Mouse (Mus musculus) embryonic facial prominence, embryonic 15.5 days (tissue): ENCODE measurements around the gene Socs7. TPM values are rescaled to one million over a fixed set of nuclear protein-coding genes. Genes with fewer than 3 reads are reported as not detected.

ENCODE experiments used
- ATAC-seq: fragments of 200-750 bp; cut with Nextera tagmentation; 2 replicates; pipeline ENCODE4 v1.8.0; 2017; ENCODE audit warnings: low read depth, moderate TSS enrichment; ENCODE audit not compliant: insufficient number of reproducible peaks, low FRiP score, low TSS enrichment
- H3K27ac ChIP-seq: fragments of 300-500 bp; sonication (generic); replicated peaks from 2 replicates; pipeline ENCODE4 v1.5.1; 2015; ENCODE audit warnings: mild to moderate bottlenecking, inconsistent platforms
- H3K27me3 ChIP-seq: fragments of 300-500 bp; sonication (generic); 2 replicates; pipeline ENCODE4 v1.6.1; 2015; ENCODE audit warnings: inconsistent platforms
- H3K36me3 ChIP-seq: fragments of 300-500 bp; sonication (generic); 2 replicates; pipeline ENCODE4 v1.6.1; 2015; ENCODE audit warnings: mild to moderate bottlenecking, inconsistent platforms
- H3K4me1 ChIP-seq: fragments of 300-500 bp; sonication (generic); 2 replicates; pipeline ENCODE4 v1.6.1; 2015; ENCODE audit warnings: inconsistent platforms
- H3K4me2 ChIP-seq: fragments of 300-500 bp; sonication (generic); replicated peaks from 2 replicates; pipeline ENCODE4 v1.6.1; 2015; ENCODE audit warnings: mild to moderate bottlenecking, inconsistent platforms
- H3K4me3 ChIP-seq: fragments of 300-500 bp; sonication (generic); replicated peaks from 2 replicates; pipeline ENCODE4 v1.5.1; 2015; ENCODE audit warnings: mild to moderate bottlenecking, inconsistent platforms
- H3K9ac ChIP-seq: fragments of 300-500 bp; sonication (generic); 2 replicates; pipeline ENCODE4 v1.6.1; 2015; ENCODE audit warnings: inconsistent platforms
- H3K9me3 ChIP-seq: fragments of 300-500 bp; sonication (generic); replicated peaks from 2 replicates; pipeline ENCODE4 v1.6.1; 2016; ENCODE audit warnings: inconsistent platforms
- WGBS: fragments of 180-500 bp; shearing (Covaris S2); methylation state at CpG from one replicate; pipeline ENCODE4 v1.1.7; 2015; 5-methylcytosine and 5-hydroxymethylcytosine counted together
- polyA plus RNA-seq: library from polyadenylated mRNA; unstranded; fragments of >200 nt; fragmentation: Nextera tagmentation; extraction: Ambion mirVana; gene quantifications from 2 replicates; pipeline ENCODE4 v1.2.1, GENCODE M21; 2015

Socs7 gene
- polyA plus RNA-seq, 1 experiment from 2014 or later = 4.8 TPM

DNA sequence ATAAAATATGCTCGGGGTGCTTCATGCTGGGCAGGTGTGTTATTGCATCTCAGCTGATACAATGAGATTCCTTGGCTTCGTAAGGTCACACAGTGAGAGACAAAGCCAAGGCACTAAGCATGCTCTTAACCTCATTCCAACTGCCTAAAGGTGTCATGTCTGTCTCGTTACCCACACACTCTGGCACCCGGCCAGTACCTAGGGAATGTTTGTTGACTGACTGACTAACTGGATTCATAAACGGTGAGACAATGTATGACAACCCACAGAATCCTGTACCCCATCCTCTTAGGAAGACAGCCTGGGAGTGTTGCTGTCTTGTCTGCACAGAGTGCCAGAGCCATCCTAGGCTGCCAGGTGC lies 57.2 kb downstream of the Socs7 start:
- no peak overlapping the region for H3K4me3 ChIP-seq
- H3K36me3 ChIP-seq = no peaks in the 10 kb centered on the region
- peaks cover 56% of the 10 kb centered on the region for H3K4me1 ChIP-seq
- no peak for ATAC-seq
- H3K9me3 ChIP-seq = no peaks in the 10 kb centered on the region
- 63% methylated on average over 5 of the region's 5 CpGs for WGBS
- H3K9ac ChIP-seq = no peak overlapping the region
- H3K27ac ChIP-seq = no peak overlapping the region
- H3K4me2 ChIP-seq = no peak overlapping the region
- H3K27me3 ChIP-seq = no peaks in the 10 kb centered on the region

DNA sequence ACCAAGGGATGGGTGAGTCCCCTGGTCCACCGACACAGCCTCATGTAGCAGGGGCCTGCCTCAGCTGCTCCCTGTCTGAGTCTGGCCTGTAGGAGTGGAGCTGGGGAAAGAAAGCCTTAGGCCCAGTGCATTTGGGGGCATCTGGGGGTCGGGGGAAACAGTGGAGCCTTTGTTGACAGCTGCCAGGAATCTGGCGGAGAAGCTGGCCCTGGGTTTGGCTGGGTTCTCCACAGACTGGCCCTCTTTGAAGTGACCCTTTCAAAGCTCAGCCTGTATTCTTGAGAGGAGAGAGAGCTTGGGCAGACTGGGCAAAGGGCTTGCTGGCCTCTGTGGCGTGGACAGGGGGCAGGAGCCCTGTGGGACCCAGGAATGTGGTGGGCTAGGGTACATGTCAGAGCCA lies 60.2 kb downstream of the Socs7 start:
- H3K4me1 ChIP-seq = peaks cover 44% of the 10 kb centered on the region
- no peaks in the 10 kb centered on the region for H3K27me3 ChIP-seq
- no peak overlapping the region for H3K4me3 ChIP-seq
- H3K36me3 ChIP-seq = no peaks in the 10 kb centered on the region
- H3K4me2 ChIP-seq = no peak overlapping the region
- 30% methylated on average over 4 of the region's 4 CpGs for WGBS
- no peak overlapping the region for H3K9ac ChIP-seq
- 0 out of 2 replicates have a peak, but pooled peaks have one; percentile 57 for ATAC-seq
- H3K9me3 ChIP-seq = no peaks in the 10 kb centered on the region
- H3K27ac ChIP-seq = peak overlapping the region; percentile 36; the same call in 1 of the 2 replicates

DNA sequence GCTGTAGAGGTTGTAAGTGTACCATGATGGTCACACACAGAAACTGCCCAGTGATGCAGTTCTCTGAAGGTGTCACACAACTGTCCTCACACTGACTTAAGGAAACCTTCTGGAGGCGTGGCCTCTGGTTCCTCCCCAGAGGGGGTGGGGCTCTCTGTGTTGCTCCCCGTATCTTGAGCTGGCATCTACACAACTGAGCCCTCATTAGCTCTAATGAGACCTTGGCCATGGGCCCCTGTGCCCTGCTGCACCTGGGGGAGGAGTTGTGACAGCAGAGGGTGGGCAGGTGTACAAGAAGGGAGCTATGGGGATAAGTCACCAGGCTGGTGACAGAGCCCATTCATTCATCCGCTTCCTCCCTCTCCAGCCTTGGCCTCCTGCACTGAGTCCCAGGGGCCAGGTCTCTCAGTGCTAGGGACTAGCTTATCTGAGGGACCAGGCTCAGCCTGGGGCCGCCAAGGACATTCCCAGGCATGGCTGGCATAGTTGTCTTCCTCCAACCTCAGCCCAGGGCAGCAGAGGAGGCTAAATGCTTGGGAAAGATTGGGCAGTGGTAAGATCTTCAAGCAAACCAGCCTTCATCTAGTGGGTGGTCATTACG lies 61.8 kb downstream of the Socs7 start:
- H3K4me2 ChIP-seq = no peak overlapping the region
- no peaks in the 10 kb centered on the region for H3K36me3 ChIP-seq
- no peak overlapping the region for H3K4me3 ChIP-seq
- no peaks in the 10 kb centered on the region for H3K9me3 ChIP-seq
- H3K27me3 ChIP-seq = no peaks in the 10 kb centered on the region
- ATAC-seq = no peak
- H3K4me1 ChIP-seq = peaks cover 44% of the 10 kb centered on the region
- no peak overlapping the region for H3K9ac ChIP-seq
- 63% methylated on average over 5 of the region's 5 CpGs for WGBS
- H3K27ac ChIP-seq = no peak overlapping the region

DNA sequence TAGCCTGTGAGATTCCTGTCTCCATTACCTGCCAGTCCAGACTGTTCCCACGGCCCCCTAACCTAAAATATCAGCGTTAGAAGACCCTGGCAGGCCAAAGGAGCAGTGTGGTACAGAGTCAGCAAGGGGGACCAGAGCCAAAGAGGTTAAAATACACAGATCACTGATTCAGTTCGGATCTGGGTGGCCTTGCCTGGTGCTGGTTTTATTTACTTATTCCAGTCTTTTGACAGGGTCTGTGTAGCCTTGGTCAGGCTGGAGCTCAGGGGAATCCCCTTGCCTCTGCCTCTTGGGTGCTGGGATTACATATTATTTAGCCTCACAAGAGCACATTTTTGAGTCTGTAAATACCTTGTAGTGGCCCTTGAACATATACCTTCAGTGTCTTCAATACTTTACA lies 62.5 kb downstream of the Socs7 start:
- H3K4me1 ChIP-seq = peaks cover 47% of the 10 kb centered on the region
- WGBS = 56% methylated on average over 3 of the region's 3 CpGs
- H3K9me3 ChIP-seq = no peaks in the 10 kb centered on the region
- no peak overlapping the region for H3K4me2 ChIP-seq
- H3K27me3 ChIP-seq = no peaks in the 10 kb centered on the region
- H3K36me3 ChIP-seq = no peaks in the 10 kb centered on the region
- no peak overlapping the region for H3K4me3 ChIP-seq
- no peak for ATAC-seq
- H3K27ac ChIP-seq = no peak overlapping the region
- H3K9ac ChIP-seq = no peak overlapping the region

DNA sequence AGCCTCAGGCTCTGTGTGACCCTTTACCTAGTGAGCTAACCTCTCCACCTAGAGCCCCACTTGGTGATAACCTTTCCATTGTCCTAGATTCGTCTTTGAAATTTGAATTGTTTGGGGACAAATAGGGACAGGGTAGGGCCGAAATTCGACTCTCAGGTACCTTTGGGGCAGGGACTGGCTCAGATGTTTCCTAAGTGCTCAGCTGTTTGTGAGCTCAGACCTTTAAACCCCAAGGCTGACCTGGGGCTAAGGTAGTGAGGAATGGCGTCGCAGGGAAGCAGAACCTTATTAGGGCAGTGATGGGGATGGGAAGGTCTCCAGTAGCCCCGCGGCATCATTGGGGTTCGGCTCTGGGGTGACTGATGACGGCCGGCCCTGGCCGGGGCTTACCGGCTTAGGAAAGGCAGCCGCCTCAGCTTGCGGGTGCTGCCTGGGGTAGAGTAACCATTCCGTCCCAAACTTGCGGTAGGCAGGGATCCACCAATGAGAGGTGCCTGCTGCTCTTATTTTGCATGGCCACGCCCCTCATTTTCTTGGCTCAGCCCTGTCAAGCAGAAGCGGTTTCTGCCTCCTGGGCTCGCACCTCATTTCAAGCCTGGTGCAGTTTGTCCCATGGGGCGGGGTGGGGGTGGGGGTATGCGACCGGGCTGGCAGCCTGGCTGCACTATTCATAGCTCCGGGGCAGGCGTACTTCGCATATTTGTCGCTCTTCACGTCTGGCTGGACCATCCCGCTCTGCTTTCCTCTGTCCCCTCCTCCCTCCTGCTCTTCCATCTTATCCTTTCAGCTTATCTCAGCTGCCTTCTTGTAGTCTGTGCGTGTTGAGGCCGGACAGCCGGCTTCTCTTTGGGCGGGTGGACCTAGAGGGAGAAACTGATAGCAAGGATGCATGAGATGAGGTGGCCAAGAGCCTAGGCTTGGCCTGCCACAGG lies 65.7 kb downstream of the Socs7 start:
- peak overlapping the region; percentile 68 for H3K27ac ChIP-seq
- H3K4me1 ChIP-seq = peaks cover 49% of the 10 kb centered on the region
- H3K4me3 ChIP-seq = peak overlapping the region; percentile 38
- no peaks in the 10 kb centered on the region for H3K9me3 ChIP-seq
- peak; percentile 82 for ATAC-seq
- no peaks in the 10 kb centered on the region for H3K27me3 ChIP-seq
- H3K4me2 ChIP-seq = peak overlapping the region; percentile 79
- peak overlapping the region; percentile 18; the same call in 1 of the 2 replicates for H3K9ac ChIP-seq
- WGBS = 2% methylated on average over 32 of the region's 32 CpGs
- H3K36me3 ChIP-seq = no peaks in the 10 kb centered on the region

DNA sequence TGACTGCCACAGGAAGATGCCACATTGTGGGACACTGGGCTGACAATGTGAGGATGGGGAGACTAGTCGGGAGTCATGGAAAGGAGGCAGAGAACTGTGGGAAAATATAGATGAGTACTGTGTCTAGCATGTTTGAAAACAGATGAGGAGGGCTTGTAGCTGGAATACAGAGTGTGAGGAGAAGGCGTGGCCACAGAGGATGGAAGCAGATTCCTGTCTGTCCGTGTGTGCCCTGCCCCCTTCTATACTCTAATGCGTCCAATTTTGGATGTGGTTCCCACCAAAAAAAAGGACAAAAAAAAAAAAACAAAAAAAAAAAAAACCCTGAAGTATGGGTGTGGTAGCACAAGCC lies 66.4 kb downstream of the Socs7 start:
- Histone ChIP-seq H3K27ac (peak overlapping the region; percentile 19), H3K9ac (no peak overlapping the region), H3K4me3 (peak overlapping the region; percentile 38), H3K27me3 (no peaks in the 10 kb centered on the region), H3K36me3 (no peaks in the 10 kb centered on the region), H3K4me2 (peak overlapping the region; percentile 79), H3K4me1 (peaks cover 49% of the 10 kb centered on the region), H3K9me3 (no peaks in the 10 kb centered on the region)
- no peak for ATAC-seq
- 25% methylated on average over 4 of the region's 4 CpGs for WGBS

DNA sequence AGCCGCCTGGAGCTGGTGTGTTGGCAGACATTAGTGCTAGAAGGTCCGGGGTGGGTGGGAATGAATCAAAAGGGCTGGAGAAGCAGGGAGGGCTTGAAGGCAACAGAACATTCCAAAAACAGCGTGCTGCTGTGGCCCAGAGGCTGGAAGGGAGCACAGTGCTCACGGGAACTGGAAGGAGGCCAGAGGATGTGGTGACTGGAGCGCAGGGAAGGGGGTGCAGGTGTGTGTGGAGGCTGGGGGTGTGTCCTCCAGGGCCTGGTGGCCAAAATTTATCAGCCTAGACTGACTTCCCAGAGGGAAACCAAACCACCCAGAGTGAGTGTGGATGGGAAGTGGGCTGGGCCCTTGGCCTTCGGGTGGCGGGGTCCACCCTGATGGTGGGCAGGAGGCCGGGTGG lies 67.3 kb downstream of the Socs7 start:
- no peak overlapping the region for H3K27ac ChIP-seq
- H3K27me3 ChIP-seq = no peaks in the 10 kb centered on the region
- no peaks in the 10 kb centered on the region for H3K36me3 ChIP-seq
- no peak overlapping the region for H3K4me3 ChIP-seq
- ATAC-seq = no peak
- peaks cover 42% of the 10 kb centered on the region for H3K4me1 ChIP-seq
- no peak overlapping the region for H3K9ac ChIP-seq
- no peaks in the 10 kb centered on the region for H3K9me3 ChIP-seq
- no peak overlapping the region for H3K4me2 ChIP-seq
- 63% methylated on average over 8 of the region's 8 CpGs for WGBS

DNA sequence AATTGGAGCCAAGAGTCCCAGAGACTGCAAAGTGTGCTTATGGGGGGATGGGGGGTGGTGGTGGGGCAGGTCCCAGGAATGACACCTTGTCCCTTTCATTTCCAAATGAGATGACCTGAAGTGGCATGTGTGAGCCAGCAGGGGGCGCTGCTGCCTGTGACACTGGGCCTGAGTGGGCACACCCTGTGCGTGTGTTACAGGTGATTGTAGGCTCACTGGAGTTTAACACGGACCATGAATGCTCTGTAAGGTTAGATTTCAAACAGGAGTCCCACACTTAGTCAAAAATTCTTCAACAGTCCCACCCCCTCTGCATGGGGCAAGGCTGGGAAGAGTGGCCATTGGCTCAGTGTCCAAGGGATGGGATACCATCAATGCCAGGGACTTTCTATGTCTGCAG lies 69.7 kb downstream of the Socs7 start:
- H3K9ac ChIP-seq = no peak overlapping the region
- no peak for ATAC-seq
- no peaks in the 10 kb centered on the region for H3K9me3 ChIP-seq
- no peak overlapping the region for H3K27ac ChIP-seq
- H3K36me3 ChIP-seq = no peaks in the 10 kb centered on the region
- no peak overlapping the region for H3K4me3 ChIP-seq
- H3K27me3 ChIP-seq = no peaks in the 10 kb centered on the region
- no peak overlapping the region for H3K4me2 ChIP-seq
- WGBS = 10% methylated on average over 3 of the region's 3 CpGs
- peaks cover 63% of the 10 kb centered on the region for H3K4me1 ChIP-seq

DNA sequence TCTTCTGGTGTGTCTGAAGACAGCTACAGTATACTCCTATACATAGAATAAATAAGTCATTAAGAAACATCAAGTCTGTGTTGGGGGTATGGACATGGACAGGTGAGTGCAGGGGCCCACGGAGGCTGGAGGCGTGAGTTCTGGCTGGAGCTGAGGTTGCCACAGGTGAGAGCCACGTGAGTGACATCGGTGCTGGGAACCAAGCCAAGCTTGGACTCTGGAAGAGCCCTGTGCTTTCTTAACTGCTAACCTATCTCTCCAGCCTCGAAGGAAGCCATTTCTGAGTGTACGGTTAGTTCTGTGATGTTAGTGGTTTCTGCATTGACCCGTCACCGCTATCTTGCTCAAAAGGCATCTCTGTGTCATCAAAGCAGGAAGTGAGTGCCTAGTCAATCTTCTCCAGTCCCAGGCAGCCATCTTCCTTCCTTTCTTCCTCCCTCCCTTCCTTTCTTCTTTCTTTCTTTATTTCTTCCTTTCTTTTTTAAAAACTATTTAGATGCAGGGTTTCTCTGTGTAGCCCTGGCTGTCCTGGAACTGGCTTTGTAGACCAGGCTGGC lies 70.7 kb downstream of the Socs7 start:
- Histone ChIP-seq H3K4me1 (peaks cover 62% of the 10 kb centered on the region), H3K27ac (no peak overlapping the region), H3K27me3 (no peaks in the 10 kb centered on the region), H3K4me3 (no peak overlapping the region), H3K9me3 (no peaks in the 10 kb centered on the region), H3K36me3 (no peaks in the 10 kb centered on the region), H3K4me2 (no peak overlapping the region), H3K9ac (no peak overlapping the region)
- 79% methylated on average over 8 of the region's 8 CpGs for WGBS
- ATAC-seq = no peak

DNA sequence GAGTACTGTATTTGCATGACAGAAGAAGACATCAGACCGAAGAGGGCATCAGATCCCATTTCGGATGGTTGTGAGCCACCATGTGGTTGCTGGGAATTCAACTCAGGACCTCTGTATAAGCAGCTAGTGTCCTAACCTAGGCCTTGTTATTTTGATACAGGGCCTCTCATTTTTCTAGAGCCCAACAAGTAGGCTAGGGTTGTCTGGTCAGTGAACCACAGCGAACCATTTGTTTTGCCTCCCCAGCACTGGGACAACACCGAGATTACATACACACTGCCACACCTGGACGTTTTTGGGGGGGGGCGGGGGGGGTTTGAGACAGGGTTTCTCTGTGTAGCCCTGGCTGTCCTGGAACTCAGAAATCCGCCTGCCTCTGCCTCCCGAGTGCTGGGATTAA lies 71.8 kb downstream of the Socs7 start:
- Histone ChIP-seq H3K9me3 (no peaks in the 10 kb centered on the region), H3K4me1 (peaks cover 62% of the 10 kb centered on the region), H3K27me3 (no peaks in the 10 kb centered on the region), H3K36me3 (no peaks in the 10 kb centered on the region), H3K9ac (no peak overlapping the region), H3K27ac (no peak overlapping the region), H3K4me2 (no peak overlapping the region), H3K4me3 (no peak overlapping the region)
- ATAC-seq = no peak
- 70% methylated on average over 8 of the region's 8 CpGs for WGBS

DNA sequence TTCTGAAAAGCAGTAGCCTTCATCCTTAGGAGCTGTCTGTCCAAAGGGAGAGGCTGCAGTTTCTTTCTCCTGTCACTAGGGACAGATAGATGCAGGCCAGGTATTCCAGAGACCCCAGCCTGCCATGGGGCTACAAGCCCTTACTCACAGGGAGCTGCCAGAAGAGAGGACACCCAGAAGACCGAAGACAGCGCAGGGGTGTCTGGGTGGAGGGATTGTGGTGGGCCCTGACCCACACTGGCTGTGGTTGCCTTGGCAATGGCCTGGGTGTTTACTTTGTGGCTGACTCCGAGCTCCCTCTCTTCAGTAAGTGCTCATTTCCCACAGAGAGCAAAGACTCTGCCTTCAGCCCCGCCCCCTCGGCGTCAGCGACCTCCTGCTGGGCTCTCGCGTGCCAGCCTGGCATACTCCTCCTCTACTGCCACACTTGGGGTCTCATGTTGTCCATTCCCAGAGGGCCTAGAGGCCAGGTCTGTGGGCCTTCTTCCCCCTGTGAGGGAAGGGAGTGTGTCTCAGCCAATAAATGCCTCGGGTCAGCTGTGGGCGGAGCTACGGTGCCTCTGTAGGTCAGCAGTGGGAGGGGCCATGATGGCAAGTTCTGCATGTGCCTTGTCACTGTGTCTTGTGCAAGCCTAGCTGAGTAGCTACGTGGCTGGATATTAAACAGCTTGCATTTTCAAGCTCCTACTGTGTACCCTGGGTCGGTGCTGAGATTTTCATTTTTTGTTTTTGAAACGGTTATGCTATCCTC lies 72.5 kb downstream of the Socs7 start:
- no peak overlapping the region for H3K9ac ChIP-seq
- H3K36me3 ChIP-seq = no peaks in the 10 kb centered on the region
- WGBS = 4% methylated on average over 15 of the region's 15 CpGs
- no peaks in the 10 kb centered on the region for H3K9me3 ChIP-seq
- peak; percentile 72 for ATAC-seq
- no peaks in the 10 kb centered on the region for H3K27me3 ChIP-seq
- H3K4me3 ChIP-seq = peak overlapping the region; percentile 37
- peak overlapping the region; percentile 49 for H3K4me2 ChIP-seq
- H3K4me1 ChIP-seq = peaks cover 62% of the 10 kb centered on the region
- peak overlapping the region; percentile 89 for H3K27ac ChIP-seq
